Mouse (Mus musculus) G1E (cell line): Measurements from ENCODE around the gene Gne.

Source experiments
- CTCF ChIP-seq: IDR thresholded peaks from 2 replicates; pipeline ENCODE4 v1.5.1; 2012; ENCODE audit warnings: low read depth, low read length, inconsistent platforms, mixed read lengths
- POLR2AphosphoS5 ChIP-seq: IDR thresholded peaks from 2 replicates; pipeline ENCODE4 v1.6.1; 2012; ENCODE audit warnings: low read depth, low read length, inconsistent platforms; ENCODE audit not compliant: insufficient replicate concordance

GRCm38 (mm10) chr4:44107339-44107738 is 23.4 kb upstream of the Gne start:
- TF ChIP-seq CTCF (no peak), POLR2AphosphoS5 (no peak)
